Mouse (Mus musculus) left cerebral cortex, adult 9 months (tissue): ENCODE measurements at regions not wholly inside any gene's neighbourhood (a gene's known extent, or its start where the extent isn't known, plus 50 kb on each side); places are given as distances from the start of the nearest gene placed in this dataset.

ENCODE experiments used
- DNase-seq, 2 experiments: peaks; one replicate each; pipeline ENCODE4 v3.0.0; 2022; ENCODE audit warnings: low spot score in 2 of 2

GRCm38 (mm10) chr14:106190721-106191120, 84.7 kb downstream of the Trim52 start:
- no peak for DNase-seq

- DNase-seq: no peak
These were observed 87.6 kb downstream of the Trim52 start for GRCm38 (mm10) chr14:106193583-106193982.

- DNase-seq: no peak
These were observed 88.1 kb downstream of the Trim52 start for GRCm38 (mm10) chr14:106194104-106194503.

- no peak for DNase-seq
These were observed 91.8 kb downstream of the Trim52 start for GRCm38 (mm10) chr14:106197826-106198225.

- no peak for DNase-seq
These were observed 93.1 kb downstream of the Trim52 start for GRCm38 (mm10) chr14:106199109-106199508.

- no peak for DNase-seq
These were observed 93.7 kb downstream of the Trim52 start for GRCm38 (mm10) chr14:106199536-106200319.

GRCm38 (mm10) chr14:106211062-106211461, 105.1 kb downstream of the Trim52 start:
- no peak for DNase-seq

- no peak for DNase-seq
These were observed 111.7 kb downstream of the Trim52 start for GRCm38 (mm10) chr14:106217681-106218080.

- DNase-seq: no peak
These were observed 113.3 kb downstream of the Trim52 start for GRCm38 (mm10) chr14:106219293-106219797.

- no peak for DNase-seq
These were observed 119.4 kb downstream of the Trim52 start for GRCm38 (mm10) chr14:106225401-106225800.

- no peak for DNase-seq
These were observed 135.9 kb downstream of the Trim52 start for GRCm38 (mm10) chr14:106241721-106242405.

- DNase-seq: no peak
These were observed 153.6 kb downstream of the Trim52 start for GRCm38 (mm10) chr14:106259396-106260108.

GRCm38 (mm10) chr14:106265290-106265689, 159.3 kb downstream of the Trim52 start:
- no peak for DNase-seq

GRCm38 (mm10) chr14:106267679-106268561, 161.9 kb downstream of the Trim52 start:
- DNase-seq: no peak

- no peak for DNase-seq
These were observed 163.7 kb downstream of the Trim52 start for GRCm38 (mm10) chr14:106269680-106270079.

GRCm38 (mm10) chr14:106313558-106313957, 207.6 kb downstream of the Trim52 start:
- DNase-seq: no peak

GRCm38 (mm10) chr14:106314079-106314551, 208.1 kb downstream of the Trim52 start:
- no peak for DNase-seq

GRCm38 (mm10) chr14:106318767-106319166, 212.8 kb downstream of the Trim52 start:
- no peak for DNase-seq

- no peak for DNase-seq
These were observed 221.8 kb downstream of the Trim52 start for GRCm38 (mm10) chr14:106327653-106328283.

GRCm38 (mm10) chr14:106364767-106365623, 259.0 kb downstream of the Trim52 start:
- no peak for DNase-seq
